Mouse (Mus musculus) intestine, embryonic 15.5 days (tissue): ENCODE data around the gene Gns. TPM values are rescaled to one million over a fixed set of nuclear protein-coding genes. Genes with fewer than 3 reads are reported as not detected.
A peak's percentile ranks its signal among the peaks of the same experiment; 100 is the strongest.

ENCODE experiments used
- ATAC-seq: fragments of 200-750 bp; cut with Nextera tagmentation; 2 replicates; pipeline ENCODE4 v1.8.0; 2017; ENCODE audit warnings: moderate TSS enrichment, moderate library complexity
- H3K27ac ChIP-seq: fragments of 300-500 bp; sonication (generic); 2 replicates; pipeline ENCODE4 v1.5.1; 2015; ENCODE audit warnings: mild to moderate bottlenecking, inconsistent platforms
- H3K27me3 ChIP-seq: fragments of 300-500 bp; sonication (generic); replicated peaks from 2 replicates; pipeline ENCODE4 v1.6.1; 2015; ENCODE audit warnings: inconsistent platforms
- H3K36me3 ChIP-seq: fragments of 300-500 bp; sonication (generic); 2 replicates; pipeline ENCODE4 v1.6.1; 2015; ENCODE audit warnings: inconsistent platforms
- H3K4me1 ChIP-seq: fragments of 300-500 bp; sonication (generic); replicated peaks from 2 replicates; pipeline ENCODE4 v1.6.1; 2015; ENCODE audit warnings: inconsistent platforms
- H3K4me2 ChIP-seq: fragments of 300-500 bp; sonication (generic); replicated peaks from 2 replicates; pipeline ENCODE4 v1.6.1; 2015; ENCODE audit warnings: mild to moderate bottlenecking, inconsistent platforms
- H3K4me3 ChIP-seq: fragments of 300-500 bp; sonication (generic); replicated peaks from 2 replicates; pipeline ENCODE4 v1.5.1; 2015; ENCODE audit warnings: inconsistent platforms
- H3K9ac ChIP-seq: fragments of 300-500 bp; sonication (generic); 2 replicates; pipeline ENCODE4 v1.6.1; 2015; ENCODE audit warnings: inconsistent platforms
- H3K9me3 ChIP-seq: fragments of 300-500 bp; sonication (generic); 2 replicates; pipeline ENCODE4 v1.6.1; 2016; ENCODE audit warnings: inconsistent platforms
- WGBS: fragments of 180-500 bp; shearing (Covaris S2); methylation state at CpG from one replicate; pipeline ENCODE4 v1.1.7; 2015; 5-methylcytosine and 5-hydroxymethylcytosine counted together
- polyA plus RNA-seq: library from polyadenylated mRNA; unstranded; fragments of >200 nt; fragmentation: Nextera tagmentation; extraction: Ambion mirVana; gene quantifications from 2 replicates; pipeline ENCODE4 v1.2.1, GENCODE M21; 2015

Gene Gns
- polyA plus RNA-seq, 1 experiment from 2014 or later, result 41.4 TPM

- Histone ChIP-seq H3K9me3 (no peaks in the 10 kb centered on the region), H3K27ac (peak overlapping the region; percentile 59), H3K27me3 (no peaks in the 10 kb centered on the region), H3K9ac (no peak overlapping the region), H3K4me3 (no peak overlapping the region), H3K4me1 (peaks cover 72% of the 10 kb centered on the region), H3K4me2 (no peak overlapping the region), H3K36me3 (no peaks in the 10 kb centered on the region)
- ATAC-seq, result no peak
- WGBS, result 62% methylated on average over 5 of the region's 5 CpGs
Measured at GRCm38 (mm10) chr10:121427136-121427535, 62.2 kb downstream of the Gns start.

DNA sequence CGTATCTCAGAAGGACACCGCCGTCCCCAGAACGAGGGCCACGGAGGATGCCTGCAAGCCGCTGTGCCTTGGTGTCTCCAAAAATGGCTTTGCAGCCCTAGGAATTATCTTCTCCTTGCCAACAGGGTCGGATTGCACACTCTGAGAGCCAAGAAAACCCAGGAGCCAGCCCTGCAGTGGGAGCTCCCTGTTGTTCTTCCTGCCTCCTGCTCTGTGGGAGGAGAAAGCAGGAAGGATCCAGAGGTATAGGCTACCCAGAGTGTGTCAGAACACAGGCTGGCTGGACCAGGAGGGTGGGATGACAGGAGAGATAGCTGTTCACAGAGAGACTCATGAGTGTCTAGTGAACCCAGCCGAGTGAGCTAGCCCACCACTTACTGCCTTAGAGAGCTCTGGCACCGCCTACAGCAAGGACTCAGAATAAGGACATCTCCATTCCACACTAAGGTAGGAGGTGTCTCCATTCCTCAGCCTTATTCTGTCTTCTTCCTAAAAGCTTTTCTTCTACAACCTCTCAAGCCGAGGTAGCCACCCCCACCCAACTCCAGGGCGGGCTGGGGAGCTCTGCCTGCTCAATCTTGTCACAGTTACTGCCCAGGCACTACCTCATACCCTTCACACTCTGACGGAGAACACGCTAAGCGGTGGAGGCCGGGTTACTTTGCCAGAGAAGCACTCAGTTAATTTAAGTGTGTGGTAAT is 63.3 kb downstream of the Gns start:
- Histone ChIP-seq H3K4me3 (no peak overlapping the region), H3K9me3 (no peaks in the 10 kb centered on the region), H3K4me1 (peaks cover 80% of the 10 kb centered on the region), H3K36me3 (no peaks in the 10 kb centered on the region), H3K4me2 (no peak overlapping the region), H3K27ac (peak overlapping the region; percentile 59; the same call in 1 of the 2 replicates), H3K27me3 (no peaks in the 10 kb centered on the region), H3K9ac (no peak overlapping the region)
- no peak for ATAC-seq
- 76% methylated on average over 15 of the region's 15 CpGs for WGBS

DNA sequence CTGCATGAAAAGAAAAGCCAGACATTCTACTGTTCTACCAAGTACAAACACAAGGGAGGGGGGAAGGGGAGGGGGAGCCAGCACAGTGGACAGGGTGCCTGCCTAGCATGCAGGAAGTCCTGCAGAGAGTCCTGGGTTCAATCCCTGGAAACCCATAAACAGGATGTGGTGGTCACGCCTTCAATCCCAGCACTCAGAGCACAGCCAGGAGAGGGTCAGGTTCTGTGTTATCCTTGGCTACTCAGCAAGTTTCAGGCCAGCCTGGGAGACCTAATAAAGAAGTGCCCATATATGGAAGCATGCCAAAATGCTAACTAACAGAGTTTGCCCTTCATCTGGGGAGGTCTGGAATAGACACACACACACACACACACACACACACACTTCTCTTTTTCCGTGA is 64.2 kb downstream of the Gns start:
- Histone ChIP-seq H3K4me1 (peaks cover 74% of the 10 kb centered on the region), H3K4me2 (no peak overlapping the region), H3K9ac (no peak overlapping the region), H3K36me3 (no peaks in the 10 kb centered on the region), H3K27ac (peak overlapping the region; percentile 87), H3K27me3 (no peaks in the 10 kb centered on the region), H3K9me3 (no peaks in the 10 kb centered on the region), H3K4me3 (no peak overlapping the region)
- ATAC-seq, result peak; percentile 27
- WGBS, result 21% methylated on average over 2 of the region's 2 CpGs

DNA sequence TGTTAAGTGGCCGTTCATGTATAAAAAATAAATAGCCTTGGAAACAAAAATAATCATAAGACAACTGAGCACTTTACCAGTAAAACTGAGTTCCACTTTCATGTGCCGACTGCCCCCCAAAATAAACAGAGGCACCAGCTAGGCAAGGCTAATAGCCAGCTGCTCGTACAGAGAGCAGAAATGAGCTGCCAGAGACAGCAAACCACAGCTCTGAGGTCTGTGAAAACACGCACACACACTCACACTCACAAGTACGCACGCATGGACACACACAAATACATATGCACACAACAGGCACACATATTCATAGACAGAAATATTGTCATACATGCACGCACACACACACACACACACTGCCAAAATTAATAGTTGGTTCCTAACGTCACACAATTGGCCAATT is 64.7 kb downstream of the Gns start:
- no peak for ATAC-seq

GRCm38 (mm10) chr10:121429981-121430682 is 65.2 kb downstream of the Gns start:
- H3K9ac ChIP-seq, result no peak overlapping the region
- H3K4me2 ChIP-seq, result peak overlapping the region; percentile 34
- WGBS, result 18% methylated on average over 14 of the region's 14 CpGs
- H3K36me3 ChIP-seq, result no peaks in the 10 kb centered on the region
- no peaks in the 10 kb centered on the region for H3K27me3 ChIP-seq
- H3K9me3 ChIP-seq, result no peaks in the 10 kb centered on the region
- H3K27ac ChIP-seq, result peak overlapping the region; percentile 87
- 0 out of 2 replicates have a peak, but pooled peaks have one; percentile 23 for ATAC-seq
- H3K4me3 ChIP-seq, result no peak overlapping the region
- peaks cover 73% of the 10 kb centered on the region for H3K4me1 ChIP-seq

More for the DNA sequence above, 64.7 kb downstream of the Gns start:
- no peaks in the 10 kb centered on the region for H3K36me3 ChIP-seq
- peak overlapping the region; percentile 34 for H3K4me2 ChIP-seq
- no peaks in the 10 kb centered on the region for H3K27me3 ChIP-seq
- 18% methylated on average over 8 of the region's 8 CpGs for WGBS
- H3K9ac ChIP-seq, result no peak overlapping the region
- H3K4me3 ChIP-seq, result no peak overlapping the region
- H3K9me3 ChIP-seq, result no peaks in the 10 kb centered on the region
- H3K4me1 ChIP-seq, result peaks cover 74% of the 10 kb centered on the region
- H3K27ac ChIP-seq, result peak overlapping the region; percentile 87

GRCm38 (mm10) chr10:121430764-121431540 is 66.1 kb downstream of the Gns start:
- Histone ChIP-seq H3K4me3 (no peak overlapping the region), H3K36me3 (no peaks in the 10 kb centered on the region), H3K9me3 (no peaks in the 10 kb centered on the region), H3K27ac (0 out of 2 replicates have a peak overlapping the region, but pooled peaks have one; percentile 87), H3K9ac (no peak overlapping the region), H3K4me2 (no peak overlapping the region), H3K27me3 (no peaks in the 10 kb centered on the region), H3K4me1 (peaks cover 76% of the 10 kb centered on the region)
- ATAC-seq, result no peak
- WGBS, result 59% methylated on average over 15 of the region's 15 CpGs

- Histone ChIP-seq H3K9ac (no peak overlapping the region), H3K4me3 (no peak overlapping the region), H3K4me2 (peak overlapping the region; percentile 37; the same call in 1 of the 2 replicates), H3K4me1 (peaks cover 78% of the 10 kb centered on the region), H3K36me3 (no peaks in the 10 kb centered on the region), H3K9me3 (no peaks in the 10 kb centered on the region), H3K27ac (peak overlapping the region; percentile 87), H3K27me3 (no peaks in the 10 kb centered on the region)
- 19% methylated on average over 12 of the region's 12 CpGs for WGBS
- no peak for ATAC-seq
Measured at GRCm38 (mm10) chr10:121432041-121432634, 67.2 kb downstream of the Gns start.

- Histone ChIP-seq H3K9ac (0 out of 2 replicates have a peak overlapping the region, but pooled peaks have one; percentile 0), H3K4me3 (no peak overlapping the region), H3K27ac (peak overlapping the region; percentile 87), H3K27me3 (no peaks in the 10 kb centered on the region), H3K9me3 (no peaks in the 10 kb centered on the region), H3K4me2 (peak overlapping the region; percentile 37), H3K4me1 (peaks cover 78% of the 10 kb centered on the region), H3K36me3 (no peaks in the 10 kb centered on the region)
- WGBS, result 28% methylated on average over 16 of the region's 16 CpGs
- ATAC-seq, result no peak
Measured at GRCm38 (mm10) chr10:121432635-121433280, 67.9 kb downstream of the Gns start.

DNA sequence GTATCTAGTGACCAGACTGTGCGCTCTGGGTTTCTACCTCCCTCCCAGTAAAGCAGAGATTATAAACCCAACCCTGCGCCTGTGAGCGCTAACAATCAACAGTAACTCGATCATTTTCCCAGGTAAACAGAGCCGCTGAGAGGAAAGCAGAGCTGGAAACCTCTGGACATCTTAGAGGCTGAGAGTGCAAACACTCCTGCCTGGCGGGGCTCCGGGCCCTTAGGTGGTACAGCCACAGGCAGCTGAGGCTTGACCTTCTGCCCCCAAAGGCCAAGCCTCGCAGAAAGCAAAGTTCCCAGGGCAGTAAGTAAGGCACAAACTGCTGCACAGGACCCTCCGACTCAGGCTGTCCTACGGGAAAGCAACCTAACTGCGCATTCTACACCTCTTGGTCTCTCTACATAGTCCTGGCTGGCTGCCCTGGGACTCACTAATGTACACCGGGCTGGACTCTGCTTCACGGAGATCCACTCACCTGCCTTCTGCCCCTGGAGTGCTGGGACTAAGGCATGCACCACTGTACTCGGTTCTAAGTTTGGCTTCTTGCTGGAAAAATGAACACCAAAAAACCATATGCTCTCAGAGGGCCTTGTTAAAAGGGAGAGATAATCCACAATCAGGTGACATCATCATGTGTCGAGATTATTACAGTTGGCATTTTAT is 69.7 kb downstream of the Gns start:
- H3K27me3 ChIP-seq, result no peaks in the 10 kb centered on the region
- no peak for ATAC-seq
- no peak overlapping the region for H3K4me2 ChIP-seq
- no peaks in the 10 kb centered on the region for H3K36me3 ChIP-seq
- no peak overlapping the region for H3K27ac ChIP-seq
- no peak overlapping the region for H3K9ac ChIP-seq
- no peaks in the 10 kb centered on the region for H3K9me3 ChIP-seq
- peaks cover 73% of the 10 kb centered on the region for H3K4me1 ChIP-seq
- WGBS, result 54% methylated on average over 15 of the region's 15 CpGs
- no peak overlapping the region for H3K4me3 ChIP-seq

DNA sequence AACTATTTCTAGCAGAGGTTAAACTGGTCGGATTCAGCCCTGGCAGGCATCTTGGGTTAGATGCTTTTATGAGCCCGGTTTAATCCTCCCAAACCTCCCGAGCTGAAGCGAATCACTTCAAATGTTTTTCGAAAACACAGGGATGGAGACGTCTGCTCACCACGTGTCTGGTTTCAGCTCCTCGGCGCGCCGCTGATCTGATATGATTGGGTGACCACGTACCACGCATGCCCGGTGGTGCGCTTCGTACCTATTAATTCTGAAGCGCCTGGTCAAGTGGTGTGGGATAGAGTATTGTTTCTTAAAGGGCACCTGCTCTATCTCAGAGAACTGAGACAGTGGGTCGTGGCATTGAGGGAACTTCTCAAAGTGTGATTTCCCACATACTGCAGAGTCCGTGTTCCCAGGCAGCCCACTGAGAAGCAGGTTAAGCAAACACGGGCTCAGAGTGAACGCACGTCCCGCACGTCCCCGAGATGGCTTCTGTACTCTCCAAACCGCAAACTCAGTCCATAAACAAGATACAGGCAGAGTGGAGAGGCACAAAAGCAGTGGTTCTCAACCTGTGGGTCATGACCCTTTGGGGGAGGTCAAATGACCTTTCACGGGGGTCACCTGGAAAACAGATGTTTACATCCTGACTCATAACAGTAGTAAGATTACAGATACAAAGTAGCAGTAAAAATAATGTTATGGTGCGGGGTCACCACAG is 70.8 kb downstream of the Gns start:
- H3K4me1 ChIP-seq, result peaks cover 74% of the 10 kb centered on the region
- WGBS, result 38% methylated on average over 28 of the region's 28 CpGs
- H3K27ac ChIP-seq, result no peak overlapping the region
- no peaks in the 10 kb centered on the region for H3K9me3 ChIP-seq
- H3K4me2 ChIP-seq, result peak overlapping the region; percentile 39
- no peak overlapping the region for H3K9ac ChIP-seq
- H3K27me3 ChIP-seq, result no peaks in the 10 kb centered on the region
- no peak for ATAC-seq
- H3K36me3 ChIP-seq, result no peaks in the 10 kb centered on the region
- H3K4me3 ChIP-seq, result 0 out of 2 replicates have a peak overlapping the region, but pooled peaks have one; percentile 6

DNA sequence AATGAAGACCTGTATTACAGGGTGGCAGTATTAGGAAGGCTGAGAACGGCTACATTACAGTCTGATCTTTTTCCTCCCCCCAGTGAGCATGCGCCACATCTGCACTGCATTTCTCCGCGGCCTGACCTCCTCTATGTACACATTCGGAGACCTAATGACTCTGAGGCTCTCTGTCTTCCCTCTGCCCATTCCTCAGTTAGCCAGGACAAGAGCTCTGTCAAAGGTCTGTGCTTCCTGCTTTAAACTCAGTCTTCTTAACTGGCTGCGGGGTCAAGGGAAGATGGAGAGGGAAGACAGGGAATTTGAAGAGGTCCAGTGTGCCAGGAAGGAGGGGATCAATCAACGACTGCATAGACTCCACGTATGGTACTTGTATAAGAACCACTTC is 71.4 kb downstream of the Gns start:
- Histone ChIP-seq H3K9me3 (no peaks in the 10 kb centered on the region), H3K4me3 (no peak overlapping the region), H3K9ac (no peak overlapping the region), H3K27me3 (no peaks in the 10 kb centered on the region), H3K36me3 (no peaks in the 10 kb centered on the region), H3K4me1 (peaks cover 71% of the 10 kb centered on the region), H3K27ac (peak overlapping the region; percentile 42), H3K4me2 (peak overlapping the region; percentile 39; the same call in 1 of the 2 replicates)
- 8% methylated on average over 8 of the region's 8 CpGs for WGBS
- ATAC-seq, result peak; percentile 34; the same call in 1 of the 2 replicates
